Mouse (Mus musculus) C2C12 (cell line): ENCODE measurements around the gene Pou2af1. TPM values are rescaled to one million over a fixed set of nuclear protein-coding genes. Genes with fewer than 3 reads are reported as not detected.

Experiments used
- H3K27me3 ChIP-seq: one replicate; pipeline ENCODE4 v1.6.1; 2011; ENCODE audit not compliant: control insufficient read depth, insufficient read depth, insufficient read length
- H3K36me3 ChIP-seq: one replicate; pipeline ENCODE4 v1.6.1; 2011; ENCODE audit not compliant: control insufficient read depth, insufficient read depth
- H3K4me3 ChIP-seq: one replicate; pipeline ENCODE4 v1.5.1; 2011; ENCODE audit warnings: mild to moderate bottlenecking, control low read depth; ENCODE audit not compliant: poor library complexity, insufficient read depth, severe bottlenecking
- H3K79me2 ChIP-seq: one replicate; pipeline ENCODE4 v1.6.1; 2011; ENCODE audit not compliant: control insufficient read depth, insufficient read depth
- H3K79me3 ChIP-seq: one replicate; pipeline ENCODE4 v1.6.1; 2011; ENCODE audit warnings: low read depth, control low read depth
- H3ac ChIP-seq: one replicate; pipeline ENCODE3; 2011; ENCODE audit warnings: low read depth; ENCODE audit not compliant: control insufficient read depth, insufficient read length
- CEBPB ChIP-seq: IDR thresholded peaks from one replicate; pipeline ENCODE4 v1.6.1; 2011; ENCODE audit warnings: low read depth, mild to moderate bottlenecking, control low read depth, moderate library complexity
- CTCF ChIP-seq: IDR thresholded peaks from one replicate; pipeline ENCODE4 v1.5.1; 2011; ENCODE audit not compliant: control insufficient read depth, insufficient read depth, insufficient read length
- FOSL1 ChIP-seq: IDR thresholded peaks from one replicate; pipeline ENCODE4 v1.8.0; 2011; ENCODE audit warnings: mild to moderate bottlenecking, low read length; ENCODE audit not compliant: poor library complexity, insufficient read depth, severe bottlenecking
- MAX ChIP-seq: IDR thresholded peaks from one replicate; pipeline ENCODE4 v1.6.1; 2011; ENCODE audit warnings: mild to moderate bottlenecking, control low read depth
- MYOD1 ChIP-seq: IDR thresholded peaks from one replicate; pipeline ENCODE4 v1.6.1; 2011; ENCODE audit warnings: low read depth; ENCODE audit not compliant: control insufficient read depth, insufficient read length
- MYOG ChIP-seq: IDR thresholded peaks from one replicate; pipeline ENCODE4 v1.6.1; 2011; ENCODE audit not compliant: control insufficient read depth, insufficient read length; ENCODE audit errors: extremely low read depth
- USF1 ChIP-seq: IDR thresholded peaks from one replicate; pipeline ENCODE4 v1.6.1; 2011; ENCODE audit warnings: low read depth, mild to moderate bottlenecking, control low read depth, moderate library complexity
- polyA plus RNA-seq: library from polyadenylated mRNA; unstranded; fragments of >200 nt; fragmentation: generic; extraction: Trizol; gene quantifications from one replicate; pipeline ENCODE4 v1.2.1, GENCODE M21; 2012; ENCODE audit warnings: missing spikeins

Gene Pou2af1
- polyA plus RNA-seq, 1 experiment: 0.01 TPM

- H3K79me2 ChIP-seq: no peaks in the 10 kb centered on the region
- no peaks in the 10 kb centered on the region for H3K27me3 ChIP-seq
- H3K4me3 ChIP-seq: no peak overlapping the region
- no peak overlapping the region for H3ac ChIP-seq
- TF ChIP-seq MYOD1: no peak
- no peak for TF ChIP-seq FOSL1
- TF ChIP-seq USF1: no peak
- TF ChIP-seq MAX: no peak
- TF ChIP-seq CEBPB: no peak
- H3K36me3 ChIP-seq: no peaks in the 10 kb centered on the region
- no peaks in the 10 kb centered on the region for H3K79me3 ChIP-seq
Measured at GRCm38 (mm10) chr9:51185386-51185785, 28.1 kb upstream of the Pou2af1 start.

- Histone ChIP-seq H3K79me3 (no peaks in the 10 kb centered on the region), H3K79me2 (no peaks in the 10 kb centered on the region), H3K4me3 (no peak overlapping the region), H3K36me3 (no peaks in the 10 kb centered on the region), H3ac (no peak overlapping the region), H3K27me3 (no peaks in the 10 kb centered on the region)
- TF ChIP-seq CEBPB (no peak), MYOD1 (no peak), FOSL1 (no peak), MAX (no peak), USF1 (no peak), MYOG (no peak), CTCF (no peak)
Measured at GRCm38 (mm10) chr9:51185871-51186270, 27.6 kb upstream of the Pou2af1 start.

- H3K79me2 ChIP-seq: no peaks in the 10 kb centered on the region
- H3K36me3 ChIP-seq: no peaks in the 10 kb centered on the region
- no peaks in the 10 kb centered on the region for H3K79me3 ChIP-seq
- TF ChIP-seq MYOD1: no peak
- TF ChIP-seq USF1: no peak
- H3ac ChIP-seq: no peak overlapping the region
- no peak overlapping the region for H3K4me3 ChIP-seq
- H3K27me3 ChIP-seq: no peaks in the 10 kb centered on the region
Measured at GRCm38 (mm10) chr9:51190655-51191054, 22.9 kb upstream of the Pou2af1 start.

GRCm38 (mm10) chr9:51194790-51195189 lies 18.7 kb upstream of the Pou2af1 start:
- no peaks in the 10 kb centered on the region for H3K36me3 ChIP-seq
- TF ChIP-seq MYOD1: no peak
- H3ac ChIP-seq: no peak overlapping the region
- no peak overlapping the region for H3K4me3 ChIP-seq
- no peaks in the 10 kb centered on the region for H3K79me3 ChIP-seq
- no peaks in the 10 kb centered on the region for H3K79me2 ChIP-seq
- H3K27me3 ChIP-seq: no peaks in the 10 kb centered on the region

- TF ChIP-seq CTCF (no peak), MYOG (no peak), MAX (no peak), CEBPB (no peak), MYOD1 (no peak)
- Histone ChIP-seq H3K27me3 (no peaks in the 10 kb centered on the region), H3K79me2 (no peaks in the 10 kb centered on the region), H3K4me3 (no peak overlapping the region), H3ac (no peak overlapping the region), H3K36me3 (no peaks in the 10 kb centered on the region), H3K79me3 (no peaks in the 10 kb centered on the region)
Measured at GRCm38 (mm10) chr9:51208974-51209332, 4.6 kb upstream of the Pou2af1 start.

- H3K79me2 ChIP-seq: no peaks in the 10 kb centered on the region
- no peak overlapping the region for H3ac ChIP-seq
- TF ChIP-seq FOSL1 (no peak), USF1 (no peak), MAX (no peak), CTCF (no peak)
- H3K27me3 ChIP-seq: no peaks in the 10 kb centered on the region
- no peak overlapping the region for H3K4me3 ChIP-seq
- no peaks in the 10 kb centered on the region for H3K79me3 ChIP-seq
- H3K36me3 ChIP-seq: no peaks in the 10 kb centered on the region
Measured at GRCm38 (mm10) chr9:51211191-51211590, 2.3 kb upstream of the Pou2af1 start.

- no peaks in the 10 kb centered on the region for H3K79me3 ChIP-seq
- H3K36me3 ChIP-seq: no peaks in the 10 kb centered on the region
- H3ac ChIP-seq: no peak overlapping the region
- no peaks in the 10 kb centered on the region for H3K27me3 ChIP-seq
- no peaks in the 10 kb centered on the region for H3K79me2 ChIP-seq
- H3K4me3 ChIP-seq: no peak overlapping the region
- TF ChIP-seq MAX: no peak
- no peak for TF ChIP-seq MYOD1
- TF ChIP-seq FOSL1: no peak
- TF ChIP-seq CEBPB: no peak
- no peak for TF ChIP-seq USF1
- no peak for TF ChIP-seq CTCF
- TF ChIP-seq MYOG: no peak
Measured at GRCm38 (mm10) chr9:51213729-51214237, 275 bp downstream of the Pou2af1 start.
